Mouse (Mus musculus): ENCODE data around the gene Elf3. TPM values are rescaled to one million over a fixed set of nuclear protein-coding genes. Genes with fewer than 3 reads are reported as not detected.
A peak's percentile ranks its signal among the peaks of the same experiment; 100 is the strongest.
"Not testable (repeated sequence)": the region's sequence is repeated elsewhere in the genome, so short reads cannot be mapped to it uniquely, and the experiment has no call there.

Gene Elf3
- polyA plus RNA-seq (2017; shearing (Covaris generic)) = not detected

- ATAC-seq = no peak
These were observed at the start of gene Elf3 for GRCm38 (mm10) chr1:135258380-135259127. Gene Elf3, minus strand, starts transcription at chr1:135258568.

GRCm38 (mm10) chr1:135290908-135291307 is 32.5 kb upstream of the Elf3 start:
- no peak for ATAC-seq

DNA sequence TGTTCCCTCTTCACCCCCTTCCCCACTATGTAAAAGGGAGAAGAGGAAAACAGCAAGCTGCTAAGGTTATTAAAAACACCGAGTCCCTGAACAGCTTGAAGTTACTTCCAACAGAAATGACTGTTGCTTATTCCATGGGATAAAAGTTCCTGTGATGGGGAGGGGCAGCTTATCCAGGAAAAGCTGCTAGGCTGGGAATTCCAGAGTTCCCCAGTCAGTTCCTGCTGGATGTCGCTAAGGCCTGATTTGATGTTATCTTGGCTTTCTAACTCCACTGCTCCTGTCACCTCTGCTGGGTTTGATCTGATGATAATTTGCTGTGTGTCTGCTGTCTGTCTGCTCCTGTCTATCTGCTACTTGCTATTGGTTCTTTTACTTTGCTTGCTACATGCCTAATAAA is 27.9 kb upstream of the Elf3 start:
- ATAC-seq = no peak

- ATAC-seq = peak; percentile 79
These were observed 25.5 kb upstream of the Elf3 start, which contains the start of gene Rnpep for GRCm38 (mm10) chr1:135283826-135284291. Gene Rnpep, minus strand, starts transcription at chr1:135284084.

- ATAC-seq = peak; percentile 52
These were observed 25.0 kb upstream of the Elf3 start for GRCm38 (mm10) chr1:135283287-135283825.

GRCm38 (mm10) chr1:135282536-135283286 is 24.3 kb upstream of the Elf3 start:
- no peak for ATAC-seq

- ATAC-seq = no peak
These were observed 23.5 kb upstream of the Elf3 start for GRCm38 (mm10) chr1:135281841-135282240.

GRCm38 (mm10) chr1:135280646-135281045 is 22.3 kb upstream of the Elf3 start:
- no peak for ATAC-seq

DNA sequence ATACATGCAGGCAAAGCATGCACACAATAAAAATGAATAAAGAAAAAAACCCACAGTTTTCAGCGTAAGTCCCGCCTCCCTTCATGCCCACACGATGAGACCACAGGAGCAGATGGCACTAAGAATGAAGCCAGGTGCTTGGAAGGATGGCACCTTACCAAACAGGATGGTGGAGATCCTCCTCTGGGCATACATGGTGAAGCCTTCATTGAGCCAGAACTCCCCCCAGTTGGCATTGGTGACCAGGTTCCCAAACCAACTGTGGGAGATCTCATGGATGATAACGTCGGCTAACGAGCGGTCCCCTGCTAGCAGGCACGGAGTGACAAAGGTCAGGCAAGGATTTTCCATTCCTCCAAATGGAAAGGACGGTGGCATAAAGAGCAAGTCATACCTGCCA is 13.0 kb upstream of the Elf3 start:
- ATAC-seq = no peak

DNA sequence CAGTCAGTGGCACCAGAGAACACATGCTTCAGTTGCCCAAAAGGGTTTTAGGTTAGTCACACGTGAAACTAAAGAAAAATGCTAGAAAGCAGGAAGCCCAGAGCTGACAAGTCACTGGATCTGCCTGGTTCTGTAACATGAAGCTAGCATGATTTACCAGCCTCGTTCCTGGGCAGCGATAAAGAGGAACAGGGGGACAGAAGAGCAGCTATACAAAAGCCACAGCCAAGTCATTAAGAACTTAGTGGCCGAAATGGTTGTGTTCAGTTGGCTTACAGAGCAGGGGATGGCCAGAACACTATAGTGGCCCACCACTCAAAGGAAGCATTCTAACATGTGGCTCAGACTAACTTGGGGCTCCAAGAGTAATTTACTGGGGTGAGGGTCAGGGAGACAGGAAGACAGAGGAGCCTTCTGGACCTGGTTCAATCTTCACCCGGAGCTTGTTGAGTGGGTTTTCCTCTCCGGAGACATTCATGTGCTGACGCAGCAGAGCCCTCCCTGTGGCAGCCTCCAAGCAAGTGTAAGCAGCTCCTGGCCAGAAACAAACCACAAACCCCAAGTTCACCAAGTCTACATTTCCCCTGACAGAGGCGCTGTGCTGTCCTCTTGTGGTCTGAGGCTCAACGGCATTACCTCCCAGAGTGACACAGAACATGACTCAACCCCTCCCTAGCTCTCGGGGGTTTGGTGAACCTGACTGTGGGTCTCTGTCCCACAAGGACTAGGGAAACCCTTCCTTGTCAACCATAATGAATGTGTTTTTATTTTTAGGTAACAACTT is 9.5 kb upstream of the Elf3 start:
- no peak for ATAC-seq

GRCm38 (mm10) chr1:135265834-135266233 is 7.5 kb upstream of the Elf3 start:
- ATAC-seq = no peak

DNA sequence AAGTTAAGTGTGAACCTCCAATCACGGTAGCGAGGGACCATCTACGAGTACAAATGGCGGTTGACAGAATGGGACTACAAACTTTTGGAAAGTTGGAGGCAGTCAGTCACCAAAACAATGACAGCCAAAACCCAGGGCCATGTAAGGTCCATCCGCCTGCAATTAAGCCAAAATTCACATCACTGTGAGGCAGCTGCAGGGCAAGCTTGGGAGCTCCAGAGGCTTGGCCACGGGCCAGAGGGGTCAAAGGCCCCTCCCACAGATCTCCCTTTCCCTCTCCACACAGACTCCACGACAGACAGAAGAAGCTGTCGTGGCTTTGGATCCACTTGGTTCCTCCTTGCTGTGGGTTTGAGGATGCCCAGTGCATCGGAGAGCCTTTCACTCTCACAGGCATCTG is 4.9 kb upstream of the Elf3 start:
- ATAC-seq = no peak

DNA sequence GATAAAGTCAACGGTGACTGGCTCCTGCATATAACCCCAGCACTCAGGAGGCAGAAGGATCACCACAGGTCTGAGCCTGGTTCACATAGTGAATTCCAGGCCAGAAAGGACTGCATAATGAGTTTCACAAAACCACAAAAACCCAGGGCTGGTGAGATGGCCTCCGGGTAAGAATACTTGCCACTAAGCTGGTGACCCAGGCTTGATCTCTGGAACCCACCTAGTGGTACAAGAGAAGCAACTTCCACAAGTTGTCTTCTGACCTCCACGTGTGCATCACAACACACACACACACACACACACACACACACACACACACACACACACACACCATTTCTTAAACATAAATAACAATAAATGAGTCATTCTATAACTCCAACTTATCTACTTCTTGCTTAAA is 4.0 kb upstream of the Elf3 start:
- no peak for ATAC-seq

DNA sequence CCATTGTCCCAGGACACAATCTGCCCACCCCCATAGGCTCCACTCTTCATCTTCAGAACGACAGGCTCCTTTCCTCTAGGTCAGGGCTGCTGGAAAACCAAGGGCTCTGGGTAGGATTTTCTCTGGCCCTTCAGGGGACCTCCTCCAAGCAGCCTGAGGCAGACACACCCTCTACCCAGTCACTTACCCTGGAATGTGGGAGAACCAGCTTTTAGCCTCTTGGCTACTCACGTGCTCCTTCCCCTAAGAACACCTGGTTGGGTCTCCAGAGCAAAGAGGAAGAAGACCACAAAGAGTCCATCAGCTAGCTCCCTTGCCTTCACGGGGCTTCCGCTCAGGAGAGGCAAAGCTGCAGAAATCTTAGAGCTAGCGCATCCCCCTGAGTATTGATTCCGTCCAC is 2.6 kb upstream of the Elf3 start:
- no peak for ATAC-seq

GRCm38 (mm10) chr1:135259128-135259436 is 714 bp upstream of the Elf3 start:
- peak; percentile 88 for ATAC-seq

DNA sequence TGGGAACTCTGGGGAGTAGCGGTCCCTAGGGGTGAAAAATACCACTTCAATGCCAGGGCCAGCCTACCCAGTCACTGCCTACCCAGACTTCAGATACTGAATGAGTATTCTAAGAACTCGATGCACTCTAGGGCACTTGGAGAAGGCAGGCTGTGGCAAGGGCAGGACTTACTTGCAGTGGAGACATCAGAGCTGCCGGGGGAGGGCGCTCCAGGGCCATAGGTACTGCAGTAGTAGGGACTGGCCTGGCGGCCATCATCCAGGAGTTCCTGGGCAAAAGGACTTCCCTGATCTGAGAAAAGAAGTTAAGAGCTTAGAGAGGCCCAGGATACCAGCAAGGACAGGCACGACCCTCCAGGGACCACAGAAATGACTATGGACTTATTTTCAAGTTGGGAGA is 2.1 kb downstream of the Elf3 start:
- no peak for ATAC-seq

GRCm38 (mm10) chr1:135252854-135253253 is 5.5 kb downstream of the Elf3 start:
- no peak for ATAC-seq

DNA sequence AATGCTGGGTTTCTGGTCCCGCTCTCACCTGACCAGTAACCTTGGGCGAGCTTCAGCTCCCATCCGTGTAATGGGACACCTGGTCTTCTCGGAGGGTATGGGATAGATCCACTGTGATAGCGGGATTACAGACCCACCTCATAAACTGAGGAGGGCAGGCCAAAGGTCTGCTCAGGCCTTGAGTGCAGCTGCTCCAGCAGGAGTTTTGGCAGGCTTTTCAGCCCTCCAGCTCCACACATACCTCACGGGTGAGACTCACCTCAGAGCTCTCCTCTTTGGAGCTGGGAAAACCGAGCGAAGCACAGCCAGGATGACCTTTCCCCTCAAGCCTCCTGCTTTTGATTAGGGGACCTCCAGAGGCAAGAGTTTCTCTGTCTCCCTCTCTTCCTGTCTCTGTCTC is 7.0 kb downstream of the Elf3 start:
- ATAC-seq = no peak

DNA sequence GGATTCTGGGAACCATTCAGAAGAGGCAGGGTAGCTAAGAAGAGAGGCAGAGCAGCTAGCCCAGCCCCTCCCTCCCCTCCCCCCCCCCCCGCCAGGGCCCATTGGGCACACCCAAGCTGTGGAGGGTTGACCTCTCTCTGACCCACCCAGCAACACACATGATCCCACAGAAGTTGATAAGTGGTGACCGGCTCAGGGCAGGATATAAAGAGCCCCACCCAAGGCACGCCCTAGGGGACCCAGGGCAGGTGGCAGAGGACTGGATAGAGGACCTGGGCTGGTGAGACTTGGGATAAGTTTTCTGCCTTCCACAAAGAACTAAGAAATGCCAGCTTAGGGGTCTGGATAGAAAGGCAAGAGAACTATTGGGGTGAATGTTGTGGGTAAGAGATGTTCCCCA is 7.7 kb downstream of the Elf3 start:
- ATAC-seq = no peak

GRCm38 (mm10) chr1:135248434-135248850 is 9.9 kb downstream of the Elf3 start:
- no peak for ATAC-seq

GRCm38 (mm10) chr1:135244014-135244413 is 14.4 kb downstream of the Elf3 start:
- ATAC-seq = no peak

DNA sequence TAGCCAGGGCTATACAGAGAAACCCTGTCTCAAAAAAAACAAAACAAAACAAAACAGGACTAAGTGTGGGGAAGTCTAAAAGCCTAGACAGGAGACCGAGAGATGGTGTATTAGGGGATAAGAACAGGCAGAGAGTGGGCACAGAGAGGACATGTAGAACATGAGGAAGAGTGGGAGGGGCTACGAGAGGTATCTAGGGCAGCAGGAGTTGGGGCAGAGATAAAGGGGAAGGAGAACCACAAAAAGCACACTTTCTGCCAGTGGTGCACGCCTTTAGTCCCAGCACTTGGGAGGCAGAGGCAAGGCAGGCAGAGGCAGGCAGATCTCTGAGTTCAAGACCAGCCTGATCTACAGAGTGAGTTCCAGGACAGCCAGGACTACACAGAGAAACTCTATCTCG is 18.2 kb downstream of the Elf3 start:
- not testable (repeated sequence) for ATAC-seq

Measured in activated CD4-positive, CD25-positive, alpha-beta regulatory T cell, adult 4 months (primary cell).